Mouse (Mus musculus) liver, adult (tissue): ENCODE data around the gene Dkkl1.

Source experiments
- GATA4 ChIP-seq: IDR thresholded peaks from 2 replicates; pipeline ENCODE4 v1.6.1; 2014; ENCODE audit warnings: mild to moderate bottlenecking, low read length; ENCODE audit not compliant: insufficient replicate concordance

Dkkl1 gene

DNA sequence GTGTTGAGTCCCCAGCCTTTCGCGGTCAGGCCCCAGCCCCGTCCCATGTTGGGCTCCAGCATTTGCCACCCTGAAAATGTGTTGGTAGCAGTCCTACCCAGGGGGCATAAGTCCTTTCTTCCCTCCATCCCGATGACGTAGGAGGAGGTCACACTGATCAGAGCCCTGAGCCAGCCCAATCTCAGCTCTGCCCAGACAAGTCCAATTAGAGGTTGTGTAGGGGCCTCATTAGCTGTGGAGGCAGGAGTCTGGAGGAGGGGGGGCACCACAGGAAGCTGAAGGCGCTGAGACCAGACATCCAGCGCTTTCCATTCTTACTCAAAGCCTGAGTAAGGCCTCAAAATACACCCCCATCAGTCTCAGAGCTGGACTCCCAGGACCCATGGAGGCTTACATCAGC is 26.0 kb downstream of the Dkkl1 start:
- TF ChIP-seq GATA4: no peak

DNA sequence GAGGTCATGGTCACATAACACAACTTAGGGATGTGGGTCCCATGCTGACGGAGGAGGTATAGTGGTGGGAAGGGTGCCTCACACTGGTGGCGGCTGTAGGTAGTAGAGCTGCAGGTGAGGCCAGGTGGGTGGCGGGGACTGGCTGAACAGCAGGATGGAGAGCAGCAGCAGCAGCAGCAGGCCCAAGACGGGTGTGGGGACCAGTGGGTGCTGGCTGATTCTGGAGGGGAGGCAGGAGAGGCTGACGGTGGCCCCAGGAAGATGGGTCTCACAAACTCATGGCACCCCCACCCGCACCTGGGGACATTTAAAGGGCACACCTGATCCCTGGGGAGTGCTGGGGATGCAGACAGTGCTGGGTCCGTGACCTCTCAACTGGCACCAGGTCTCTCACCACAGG is 28.3 kb downstream of the Dkkl1 start:
- no peak for TF ChIP-seq GATA4

DNA sequence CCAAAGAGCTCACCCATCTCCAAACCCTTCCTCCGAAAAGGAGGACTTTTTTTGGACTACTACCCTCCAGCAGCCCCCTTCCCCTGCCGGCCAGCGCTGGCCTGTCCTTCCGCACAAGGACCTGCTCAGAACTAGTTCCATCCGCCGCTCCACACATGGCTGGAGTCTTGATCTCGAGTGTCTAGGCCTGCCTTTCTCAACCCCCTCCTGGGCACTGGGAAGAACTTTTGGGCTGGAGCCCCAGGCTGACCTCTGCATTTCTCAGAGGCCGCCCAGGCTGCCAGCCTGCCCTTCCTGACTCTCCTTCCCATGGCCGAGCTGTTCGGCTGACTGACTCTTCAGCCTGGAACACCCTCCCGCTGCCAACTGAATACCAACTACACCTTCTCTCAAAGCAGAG is 29.3 kb downstream of the Dkkl1 start:
- no peak for TF ChIP-seq GATA4

DNA sequence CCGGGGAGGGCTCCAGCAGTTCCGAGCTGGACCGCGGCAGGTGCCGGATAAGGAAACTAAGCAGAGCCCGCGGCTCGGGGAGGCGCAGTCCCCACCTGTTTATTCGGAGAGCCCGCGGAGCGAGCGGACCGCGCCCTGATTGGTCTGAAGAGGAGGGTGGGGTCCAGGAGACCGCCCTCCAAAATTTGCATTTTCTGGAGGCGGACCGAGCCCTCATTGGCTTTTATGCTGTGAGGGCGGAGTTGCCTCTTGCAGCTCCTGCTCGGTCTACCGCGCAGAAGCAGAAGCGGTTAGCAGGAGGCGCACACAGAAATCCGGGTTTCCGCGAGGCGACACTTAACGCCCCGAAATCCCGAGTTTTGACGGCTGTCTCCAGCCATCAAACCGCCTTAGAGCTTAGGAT is 29.7 kb downstream of the Dkkl1 start:
- no peak for TF ChIP-seq GATA4

DNA sequence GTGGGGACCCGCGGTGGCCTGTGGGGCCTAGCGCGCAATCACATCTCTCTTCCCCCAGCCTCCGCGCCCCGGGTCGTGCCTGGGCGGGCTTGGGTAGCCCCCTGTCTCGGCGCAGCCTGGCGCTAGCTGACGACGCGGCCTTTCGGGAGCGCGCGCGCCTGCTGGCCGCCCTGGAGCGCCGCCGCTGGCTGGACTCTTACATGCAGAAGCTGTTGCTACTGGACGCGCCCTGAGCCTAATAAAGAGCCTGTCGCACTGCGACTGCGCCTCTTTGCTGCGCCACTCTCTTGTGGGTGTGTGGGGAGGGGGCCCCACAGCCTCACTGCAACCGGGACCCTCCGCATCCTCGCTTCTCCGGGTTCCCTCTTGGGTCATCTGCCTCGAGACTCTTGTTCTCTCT is 30.4 kb downstream of the Dkkl1 start:
- no peak for TF ChIP-seq GATA4

DNA sequence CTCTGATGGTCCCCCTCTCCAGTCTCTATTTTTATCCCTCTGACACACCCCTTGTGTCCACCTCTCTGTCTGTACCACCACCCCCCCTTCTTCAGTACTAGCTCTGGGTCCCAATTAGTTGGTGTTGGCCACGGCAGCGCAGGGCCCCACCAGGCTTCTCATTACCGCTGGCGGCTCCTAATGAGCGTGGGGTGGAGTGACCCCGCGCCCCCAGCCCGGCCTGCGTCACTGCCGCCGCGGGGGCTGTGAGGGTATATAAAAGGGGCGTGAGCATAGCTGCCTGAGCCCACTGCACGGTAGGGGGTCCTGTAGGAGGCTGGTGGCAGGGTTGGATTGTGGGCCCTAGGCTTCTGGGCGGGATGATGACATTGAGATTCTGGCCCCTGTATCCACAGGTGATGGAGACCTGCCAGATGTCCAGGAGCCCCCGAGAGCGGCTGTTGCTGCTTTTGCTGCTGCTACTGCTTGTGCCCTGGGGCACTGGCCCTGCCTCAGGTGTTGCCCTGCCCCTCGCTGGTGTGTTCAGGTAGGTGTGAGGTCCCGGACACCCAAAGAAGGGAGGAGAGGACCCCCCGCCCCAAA is 31.0 kb downstream of the Dkkl1 start, which contains the start of gene Pth2:
Gene Pth2 (plus strand): TSS at position 100 of the 582 bp plus-strand sequence.
- no peak for TF ChIP-seq GATA4

DNA sequence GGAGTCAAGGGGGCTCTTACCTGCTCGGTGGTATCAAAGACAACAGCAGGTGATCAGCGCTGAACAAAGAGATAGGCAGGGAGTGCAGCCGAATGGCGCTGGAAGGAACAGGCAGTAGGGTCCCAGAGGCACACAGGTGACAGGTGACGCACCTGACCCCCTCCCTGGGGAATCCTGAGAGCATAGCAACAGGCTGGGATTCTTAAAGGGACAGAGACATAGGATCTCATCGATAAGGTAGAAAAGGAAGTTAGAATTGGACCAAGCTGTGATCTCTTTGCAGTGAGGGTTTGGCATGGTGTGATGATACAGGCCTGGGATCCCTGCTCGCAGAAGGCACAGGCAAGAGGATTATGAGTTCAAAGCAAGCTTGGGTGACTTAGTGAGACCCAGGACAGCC is 32.5 kb downstream of the Dkkl1 start, which contains the start of gene Gfy:
Gene Gfy (minus strand): TSS at position 101 of the 400 bp plus-strand sequence.
- no peak for TF ChIP-seq GATA4

DNA sequence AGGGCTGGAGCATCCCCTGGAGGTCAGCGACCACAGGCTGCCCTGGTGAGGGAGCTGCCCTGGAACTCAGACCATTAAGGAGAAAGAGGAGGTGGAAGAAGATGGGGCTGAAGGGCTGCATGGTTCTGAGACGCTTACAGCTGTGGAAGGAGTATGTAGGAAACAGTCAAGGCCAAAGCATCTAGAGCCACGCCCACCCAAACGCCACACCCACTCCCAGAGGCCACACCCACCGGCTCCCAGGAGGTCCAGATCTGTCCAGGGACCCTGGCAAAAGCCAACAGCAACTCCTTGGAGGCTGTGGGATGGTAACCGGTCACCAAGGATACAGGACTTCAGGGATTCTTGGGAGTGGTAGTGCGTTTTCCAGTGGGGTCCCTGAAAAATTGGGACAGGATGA is 33.4 kb downstream of the Dkkl1 start:
- no peak for TF ChIP-seq GATA4

DNA sequence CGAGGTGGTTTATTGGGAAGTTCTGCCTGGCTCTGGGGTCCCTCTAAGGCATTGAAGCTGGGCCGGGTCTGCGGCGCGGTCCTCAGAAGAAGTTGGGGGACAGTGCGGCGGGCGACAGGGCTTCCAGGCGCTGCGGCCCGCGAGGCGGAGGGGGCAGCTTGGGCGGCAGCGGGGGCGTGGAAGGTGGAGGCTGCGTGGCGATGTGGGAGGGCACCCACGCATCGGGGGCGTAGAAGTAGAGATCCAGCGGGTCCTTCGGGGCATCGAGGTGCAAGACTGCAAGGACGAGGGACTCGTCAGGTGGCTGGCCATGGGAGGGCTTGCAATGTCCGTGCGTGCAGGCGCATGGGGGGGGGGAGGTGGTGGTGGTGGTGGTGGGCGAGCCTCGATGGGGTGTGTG is 35.6 kb downstream of the Dkkl1 start:
- no peak for TF ChIP-seq GATA4

DNA sequence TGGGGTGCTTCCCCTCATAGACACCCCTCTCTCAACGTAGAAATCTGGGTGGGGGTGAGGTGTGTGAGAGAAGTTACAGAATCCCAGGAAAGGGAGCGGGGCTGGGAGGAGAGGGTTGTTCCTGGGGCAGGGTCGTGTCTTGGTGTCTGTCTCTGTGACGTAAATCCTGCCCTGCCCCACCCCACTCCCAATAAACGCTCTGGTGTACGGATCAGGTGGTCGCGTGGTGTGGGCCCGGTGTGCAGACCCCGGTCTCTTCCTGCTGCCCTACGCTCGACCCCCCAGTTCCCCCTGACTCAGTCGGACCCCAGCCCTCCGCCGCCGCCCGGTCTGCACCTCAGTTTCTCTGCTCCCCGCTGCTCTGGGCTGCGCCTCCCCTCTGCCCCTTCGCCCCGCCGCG is 36.0 kb downstream of the Dkkl1 start:
- no peak for TF ChIP-seq GATA4

DNA sequence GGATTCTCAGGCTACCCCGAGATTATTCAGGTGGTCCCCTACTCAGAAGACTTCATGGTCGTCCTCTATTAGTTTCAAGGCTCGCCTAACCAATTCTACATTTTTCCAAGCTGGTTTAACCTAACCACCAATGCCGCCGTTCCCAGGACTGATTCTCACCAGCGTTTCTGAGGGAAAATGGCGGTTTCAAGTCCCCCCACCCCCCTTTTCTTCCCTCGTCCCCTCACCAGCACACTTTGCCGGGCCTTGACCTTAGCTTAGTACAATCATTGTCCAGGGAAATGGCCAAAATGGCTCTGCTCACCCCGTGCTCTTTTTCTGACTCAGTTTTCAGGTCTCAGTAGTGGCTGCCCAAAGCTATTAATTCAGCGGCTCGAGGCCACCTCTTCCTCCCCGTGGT is 36.5 kb downstream of the Dkkl1 start:
- no peak for TF ChIP-seq GATA4

DNA sequence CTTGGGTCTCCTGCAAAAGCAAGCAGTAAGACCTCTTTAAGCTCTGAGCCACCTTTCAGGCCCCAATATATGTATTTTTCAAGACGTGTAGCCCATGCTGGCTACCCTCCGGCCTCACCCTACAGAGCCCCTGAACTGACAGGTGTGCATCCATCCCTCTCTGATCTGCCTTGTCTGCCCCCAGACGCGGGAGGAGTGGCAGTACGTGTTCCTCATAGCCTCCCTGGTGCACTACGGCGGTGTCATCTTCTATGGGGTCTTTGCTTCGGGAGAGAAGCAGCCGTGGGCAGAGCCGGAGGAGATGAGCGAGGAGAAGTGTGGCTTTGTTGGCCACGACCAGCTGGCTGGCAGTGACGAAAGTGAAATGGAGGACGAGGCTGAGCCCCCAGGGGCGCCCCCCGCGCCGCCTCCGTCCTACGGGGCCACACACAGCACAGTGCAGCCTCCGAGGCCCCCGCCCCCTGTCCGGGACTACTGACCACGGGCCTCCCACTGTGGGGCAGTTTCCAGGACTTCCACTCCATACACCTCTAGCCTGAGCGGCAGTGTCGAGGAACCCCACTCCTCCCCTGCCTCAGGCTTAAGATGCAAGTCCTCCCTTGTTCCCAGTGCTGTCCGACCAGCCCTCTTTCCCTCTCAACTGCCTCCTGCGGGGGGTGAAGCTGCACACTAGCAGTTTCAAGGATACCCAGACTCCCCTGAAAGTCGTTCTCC is 37.2 kb downstream of the Dkkl1 start:
- no peak for TF ChIP-seq GATA4

DNA sequence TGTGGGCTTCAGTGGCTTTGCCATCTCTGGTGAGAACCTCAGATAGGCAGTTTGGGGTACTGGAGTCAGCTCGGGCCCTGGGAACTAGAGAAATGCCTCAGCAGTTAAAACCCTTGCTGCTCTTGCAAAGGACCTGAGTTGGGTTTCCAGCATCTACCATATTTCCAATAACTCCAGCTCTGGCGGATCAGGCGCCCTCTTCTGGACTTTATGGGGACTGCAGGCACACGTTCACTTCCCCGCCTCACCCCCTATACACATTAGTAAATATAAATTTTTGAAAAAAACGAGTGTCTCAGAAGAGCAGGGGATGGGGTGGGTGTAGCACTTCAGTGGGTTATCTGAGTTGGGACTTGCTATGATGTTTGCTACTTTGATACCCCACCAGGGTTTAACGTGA is 39.0 kb downstream of the Dkkl1 start:
- TF ChIP-seq GATA4: no peak

DNA sequence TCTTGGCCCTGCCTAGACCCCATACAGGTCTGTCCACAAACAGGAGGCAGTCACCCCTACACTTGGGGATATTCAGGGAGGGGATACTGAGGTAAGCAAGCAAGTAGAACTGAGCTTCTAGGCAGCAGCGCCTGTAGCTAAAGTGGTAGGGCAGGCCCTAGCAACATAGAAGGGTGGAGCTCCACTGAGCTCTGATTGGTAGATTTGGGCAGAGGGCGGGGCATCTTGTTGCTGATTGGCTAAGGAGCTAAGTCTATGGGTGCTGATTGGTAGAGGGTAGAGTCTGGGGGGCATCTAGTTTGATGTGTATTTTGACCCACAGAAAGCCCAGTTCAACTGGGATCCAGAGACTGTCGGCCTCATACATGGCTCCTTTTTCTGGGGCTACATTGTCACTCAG is 42.5 kb downstream of the Dkkl1 start:
- TF ChIP-seq GATA4: no peak

DNA sequence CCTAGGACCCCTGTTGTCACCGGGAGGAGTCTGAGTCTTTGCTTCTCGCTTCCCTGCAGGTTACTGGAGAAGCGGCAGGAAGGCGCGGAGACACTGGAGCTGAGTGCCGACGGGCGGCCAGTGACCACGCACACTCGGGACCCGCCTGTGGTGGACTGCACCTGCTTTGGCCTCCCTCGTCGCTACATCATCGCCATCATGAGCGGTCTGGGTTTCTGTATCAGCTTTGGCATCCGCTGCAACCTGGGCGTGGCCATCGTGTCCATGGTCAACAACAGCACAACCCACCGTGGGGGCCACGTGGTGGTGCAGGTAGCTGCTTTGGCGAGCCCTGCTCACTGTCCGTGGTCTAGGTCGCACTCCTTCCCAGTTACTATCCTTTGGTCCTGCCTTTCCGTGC is 43.3 kb downstream of the Dkkl1 start:
- no peak for TF ChIP-seq GATA4

DNA sequence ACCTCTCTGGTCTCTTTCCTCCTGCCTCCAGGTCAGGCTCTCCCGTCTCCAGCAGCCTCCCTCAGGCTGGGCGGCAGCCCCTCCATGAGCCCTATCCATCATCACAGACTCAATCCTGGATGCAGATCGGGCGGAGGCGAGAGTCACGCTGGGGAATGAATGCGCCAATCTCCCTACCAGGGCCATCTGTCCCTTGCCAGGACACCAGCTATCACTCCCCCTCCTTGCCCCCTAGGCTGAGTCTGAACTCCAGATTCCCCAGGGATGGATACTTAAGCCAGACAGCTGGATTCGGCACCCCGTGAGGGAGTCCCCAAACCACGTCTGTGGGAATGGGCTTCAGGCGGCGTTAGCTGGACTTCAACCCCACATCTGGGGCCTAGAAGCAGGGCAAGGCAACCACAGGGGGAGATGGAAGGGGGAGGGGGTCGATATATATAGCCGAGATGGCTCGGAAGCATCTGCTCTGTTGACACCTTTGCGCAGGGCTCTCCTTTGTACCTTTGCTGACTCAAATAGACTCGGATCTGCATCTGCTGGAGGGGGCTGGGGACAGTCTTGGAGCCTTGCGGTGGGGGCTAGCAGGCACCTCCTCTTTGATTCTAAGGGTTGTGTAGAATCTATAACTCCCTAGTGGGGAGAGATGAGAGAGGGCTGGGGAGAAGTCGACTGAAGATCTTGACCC is 44.0 kb downstream of the Dkkl1 start:
- no peak for TF ChIP-seq GATA4
